In the genomic region with DNA sequence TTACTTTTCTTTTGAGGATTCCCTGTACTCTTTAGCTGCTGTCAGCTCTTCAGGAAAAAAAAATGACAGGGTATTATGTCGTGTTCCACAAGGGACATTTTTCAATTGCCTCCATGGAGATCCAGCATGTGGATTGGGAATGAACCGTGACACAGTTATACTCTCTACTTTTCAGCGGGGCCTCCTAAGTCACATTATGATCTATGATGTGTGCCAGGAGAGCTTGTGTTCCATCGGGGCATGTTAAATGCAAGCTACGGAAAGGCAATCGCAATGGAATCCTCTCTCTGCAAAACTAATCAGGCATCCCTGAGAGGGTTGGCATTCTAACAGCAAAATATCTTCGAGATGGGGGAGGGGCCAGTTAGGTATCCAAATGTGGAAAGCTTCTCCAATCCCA, we compare ENCODE assay signal across 14 mouse cellular contexts.
"Had no signal": no experiment of that assay in that cellular context is flagged by ENCODE, and none has a peak within 500 bp of the region (broad histone marks: within the 10 kb centered on the region; RNA-seq: fewer than 3 reads in every experiment).

No protein-coding gene starts in this region.

- ATAC-seq: liver, postnatal 0 days had no signal

- DNase-seq: kidney, postnatal 25 days; liver; liver, embryonic 13.5 days; liver, postnatal 0 days; lung, postnatal 14 days; thymus, postnatal 4 days had no signal

- H3K9ac ChIP-seq: liver, embryonic 13.5 days; liver, postnatal 0 days; lung, embryonic 15.5 days; midbrain, embryonic 12.5 days; neural tube, embryonic 12.5 days had no signal

- H3K4me3 ChIP-seq: left cerebral cortex, adult 2 months; liver, embryonic 13.5 days; lung, embryonic 15.5 days; megakaryocyte, embryonic 14.5 days; midbrain, embryonic 12.5 days; myocyte; neural tube, embryonic 12.5 days had no signal

- H3K27ac ChIP-seq: left cerebral cortex, adult 2 months; liver, embryonic 13.5 days; lung, embryonic 15.5 days; macrophage; midbrain, embryonic 12.5 days; neural tube, embryonic 12.5 days; stomach, postnatal 0 days had no signal

- H3K4me2 ChIP-seq: liver, embryonic 13.5 days; lung, embryonic 15.5 days; midbrain, embryonic 12.5 days; neural tube, embryonic 12.5 days had no signal

- H3K27me3 ChIP-seq: liver, embryonic 13.5 days; lung, embryonic 15.5 days; megakaryocyte, embryonic 14.5 days; midbrain, embryonic 12.5 days; neural tube, embryonic 12.5 days had no signal

- H3K4me1 ChIP-seq: liver, embryonic 13.5 days; lung, embryonic 15.5 days; megakaryocyte, embryonic 14.5 days; midbrain, embryonic 12.5 days had no signal

- H3K36me3 ChIP-seq: liver, embryonic 13.5 days; lung, embryonic 15.5 days; midbrain, embryonic 12.5 days; neural tube, embryonic 12.5 days had no signal

- H3K9me3 ChIP-seq: liver, embryonic 13.5 days; lung, embryonic 15.5 days; midbrain, embryonic 12.5 days; neural tube, embryonic 12.5 days had no signal
